Mouse (Mus musculus): Measurements from ENCODE around the gene Clrn3. TPM values are rescaled to one million over a fixed set of nuclear protein-coding genes. Genes with fewer than 3 reads are reported as not detected.

Clrn3 gene
- polyA plus RNA-seq, 1 experiment from 2014 or later: 24.6 TPM

DNA sequence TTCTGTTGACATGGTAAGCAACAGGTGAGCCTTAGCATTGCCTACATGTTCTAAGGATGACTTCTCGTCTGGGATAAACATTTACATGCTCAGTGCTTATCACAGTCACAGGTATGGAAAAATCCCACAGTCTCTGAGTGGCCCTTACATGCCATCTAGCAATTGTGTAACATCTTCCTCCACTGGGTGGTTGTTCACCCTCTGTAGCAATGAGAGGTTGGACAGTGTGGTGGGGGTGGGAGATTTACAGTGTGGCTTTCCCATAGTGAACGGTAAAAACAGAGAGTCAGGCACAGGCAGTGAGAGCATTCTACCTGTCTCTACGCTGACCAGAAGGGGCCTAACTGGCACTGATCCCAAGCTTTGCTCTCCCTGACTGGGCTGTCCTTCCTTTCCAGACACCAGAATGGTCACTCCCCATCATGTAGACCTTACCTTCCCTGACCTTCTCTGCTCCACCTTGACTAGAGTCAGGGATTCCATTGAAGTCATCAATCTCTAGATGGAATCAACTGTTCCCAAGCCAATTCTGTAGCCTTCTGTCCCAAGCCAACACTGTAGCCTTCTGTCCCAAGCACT is 1.8 kb downstream of the Clrn3 start:
- Histone ChIP-seq H3K27me3 (ENCODE audit: insufficient read depth, low read length) (no peaks in the 10 kb centered on the region), H3K27ac (no peak overlapping the region), H3K36me3 (ENCODE audit: insufficient read depth, low read length) (no peaks in the 10 kb centered on the region), H3K4me1 (replicated peaks; ENCODE audit: insufficient read depth, low read length) (0 out of 2 replicates have a peak, but pooled peaks cover 4% of the 10 kb centered on the region), H3K9me3 (replicated peaks; ENCODE audit: low read length) (no peaks in the 10 kb centered on the region), H3K4me3 (replicated peaks; ENCODE audit: low read depth, low read length) (no peak overlapping the region), H3K4me2 (ENCODE audit: low read length) (peak overlapping the region; percentile 11), H3K9ac (ENCODE audit: low read depth, low read length) (no peak overlapping the region)
- 53% methylated on average over 3 of the region's 3 CpGs for WGBS
- no peak for DNase-seq (ENCODE audit: low spot score)
- TF ChIP-seq CTCF (IDR thresholded peaks at IDR 0.05; ENCODE audit: low read depth): no peak
- ATAC-seq (replicated peaks; ENCODE audit: low FRiP score, low read depth): no peak

GRCm38 (mm10) chr7:135524424-135524967 is 4.0 kb downstream of the Clrn3 start:
- no peak overlapping the region for H3K9ac ChIP-seq (ENCODE audit: low read depth, low read length)
- DNase-seq (ENCODE audit: low spot score) (peak; percentile 63), ATAC-seq (replicated peaks; ENCODE audit: low FRiP score, low read depth) (peak; percentile 27)
- peak overlapping the region; percentile 31; the same call in 1 of the 2 replicates for H3K27ac ChIP-seq
- WGBS: 34% methylated on average over 6 of the region's 6 CpGs
- no peak overlapping the region for H3K4me3 ChIP-seq (replicated peaks; ENCODE audit: low read depth, low read length)
- H3K4me2 ChIP-seq (ENCODE audit: low read length): no peak overlapping the region
- H3K27me3 ChIP-seq (ENCODE audit: insufficient read depth, low read length): no peaks in the 10 kb centered on the region
- 0 out of 2 replicates have a peak, but pooled peaks cover 4% of the 10 kb centered on the region for H3K4me1 ChIP-seq (replicated peaks; ENCODE audit: insufficient read depth, low read length)
- no peaks in the 10 kb centered on the region for H3K36me3 ChIP-seq (ENCODE audit: insufficient read depth, low read length)
- no peak for TF ChIP-seq CTCF (IDR thresholded peaks at IDR 0.05; ENCODE audit: low read depth)
- H3K9me3 ChIP-seq (replicated peaks; ENCODE audit: low read length): no peaks in the 10 kb centered on the region

- DNase-seq (ENCODE audit: low spot score) (peak; percentile 54), ATAC-seq (replicated peaks; ENCODE audit: low FRiP score, low read depth) (no peak)
- no peaks in the 10 kb centered on the region for H3K9me3 ChIP-seq (replicated peaks; ENCODE audit: low read length)
- H3K4me1 ChIP-seq (replicated peaks; ENCODE audit: insufficient read depth, low read length): 0 out of 2 replicates have a peak, but pooled peaks cover 4% of the 10 kb centered on the region
- H3K4me3 ChIP-seq (replicated peaks; ENCODE audit: low read depth, low read length): no peak overlapping the region
- no peak overlapping the region for H3K9ac ChIP-seq (ENCODE audit: low read depth, low read length)
- H3K36me3 ChIP-seq (ENCODE audit: insufficient read depth, low read length): no peaks in the 10 kb centered on the region
- no peak for TF ChIP-seq CTCF (IDR thresholded peaks at IDR 0.05; ENCODE audit: low read depth)
- H3K4me2 ChIP-seq (ENCODE audit: low read length): no peak overlapping the region
- 0 out of 2 replicates have a peak overlapping the region, but pooled peaks have one; percentile 31 for H3K27ac ChIP-seq
- no peaks in the 10 kb centered on the region for H3K27me3 ChIP-seq (ENCODE audit: insufficient read depth, low read length)
- 12% methylated on average over 4 of the region's 4 CpGs for WGBS
Observed at GRCm38 (mm10) chr7:135523981-135524380, 4.5 kb downstream of the Clrn3 start.

DNA sequence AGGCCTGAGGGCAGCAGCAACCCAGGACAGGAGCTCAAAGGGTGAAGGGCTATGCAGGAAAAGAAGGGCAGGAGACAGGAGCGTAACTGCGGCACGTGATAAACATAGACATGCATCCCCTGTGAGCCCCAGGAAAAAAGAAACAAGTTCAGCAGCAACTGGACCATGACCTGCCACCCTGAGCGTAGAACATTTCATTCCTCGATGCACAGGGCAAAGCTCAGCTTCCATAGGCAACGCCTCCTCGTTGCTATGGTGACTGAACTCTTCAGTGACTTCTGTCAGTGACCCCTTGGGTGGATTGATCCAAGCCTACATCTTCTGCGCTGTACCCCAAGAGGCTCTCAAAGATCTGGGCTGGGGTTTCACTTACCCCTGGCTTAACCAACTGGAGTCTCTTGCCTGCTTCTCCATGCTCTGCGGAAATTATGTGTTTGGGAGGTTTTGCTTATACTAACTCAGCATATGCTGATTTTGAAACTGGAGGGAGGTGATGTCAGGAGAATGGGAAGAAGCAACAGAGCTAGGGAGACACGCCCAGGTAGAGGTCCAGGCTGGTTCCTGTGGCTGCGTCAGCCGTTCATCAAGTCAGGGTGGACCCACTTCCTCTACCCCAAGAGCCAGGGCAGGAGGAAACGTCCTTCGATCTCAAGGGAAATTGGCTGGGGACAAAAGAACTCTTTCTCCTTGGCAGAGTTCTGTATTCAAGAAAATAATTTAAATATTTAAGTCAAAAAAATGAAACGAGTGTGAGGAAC is 6.5 kb downstream of the Clrn3 start:
- H3K4me1 ChIP-seq (replicated peaks; ENCODE audit: insufficient read depth, low read length): 0 out of 2 replicates have a peak, but pooled peaks cover 4% of the 10 kb centered on the region
- ATAC-seq (replicated peaks; ENCODE audit: low FRiP score, low read depth): peak; percentile 93
- no peak overlapping the region for H3K4me3 ChIP-seq (replicated peaks; ENCODE audit: low read depth, low read length)
- peak; percentile 72 for DNase-seq (ENCODE audit: low spot score)
- 53% methylated on average over 15 of the region's 15 CpGs for WGBS
- H3K27me3 ChIP-seq (ENCODE audit: insufficient read depth, low read length): no peaks in the 10 kb centered on the region
- H3K9me3 ChIP-seq (replicated peaks; ENCODE audit: low read length): no peaks in the 10 kb centered on the region
- H3K9ac ChIP-seq (ENCODE audit: low read depth, low read length): no peak overlapping the region
- peak overlapping the region; percentile 61; the same call in 1 of the 2 replicates for H3K27ac ChIP-seq
- no peaks in the 10 kb centered on the region for H3K36me3 ChIP-seq (ENCODE audit: insufficient read depth, low read length)
- TF ChIP-seq CTCF (IDR thresholded peaks at IDR 0.05; ENCODE audit: low read depth): no peak
- H3K4me2 ChIP-seq (ENCODE audit: low read length): no peak overlapping the region

GRCm38 (mm10) chr7:135520241-135520640 is 8.2 kb downstream of the Clrn3 start:
- no peaks in the 10 kb centered on the region for H3K36me3 ChIP-seq (ENCODE audit: insufficient read depth, low read length)
- H3K9ac ChIP-seq (ENCODE audit: low read depth, low read length): no peak overlapping the region
- H3K27me3 ChIP-seq (ENCODE audit: insufficient read depth, low read length): no peaks in the 10 kb centered on the region
- 0 out of 2 replicates have a peak, but pooled peaks cover 4% of the 10 kb centered on the region for H3K4me1 ChIP-seq (replicated peaks; ENCODE audit: insufficient read depth, low read length)
- TF ChIP-seq CTCF (IDR thresholded peaks at IDR 0.05; ENCODE audit: low read depth): no peak
- ATAC-seq (replicated peaks; ENCODE audit: low FRiP score, low read depth) (no peak), DNase-seq (ENCODE audit: low spot score) (no peak)
- no peak overlapping the region for H3K4me3 ChIP-seq (replicated peaks; ENCODE audit: low read depth, low read length)
- no peaks in the 10 kb centered on the region for H3K9me3 ChIP-seq (replicated peaks; ENCODE audit: low read length)
- H3K27ac ChIP-seq: no peak overlapping the region
- 59% methylated on average over 5 of the region's 5 CpGs for WGBS
- no peak overlapping the region for H3K4me2 ChIP-seq (ENCODE audit: low read length)

GRCm38 (mm10) chr7:135517191-135517590 is 11.3 kb downstream of the Clrn3 start:
- no peaks in the 10 kb centered on the region for H3K4me1 ChIP-seq (replicated peaks; ENCODE audit: insufficient read depth, low read length)
- no peak for TF ChIP-seq CTCF (IDR thresholded peaks at IDR 0.05; ENCODE audit: low read depth)
- no peaks in the 10 kb centered on the region for H3K9me3 ChIP-seq (replicated peaks; ENCODE audit: low read length)
- no peak overlapping the region for H3K4me3 ChIP-seq (replicated peaks; ENCODE audit: low read depth, low read length)
- DNase-seq (ENCODE audit: low spot score) (no peak), ATAC-seq (replicated peaks; ENCODE audit: low FRiP score, low read depth) (no peak)
- no peaks in the 10 kb centered on the region for H3K27me3 ChIP-seq (ENCODE audit: insufficient read depth, low read length)
- H3K9ac ChIP-seq (ENCODE audit: low read depth, low read length): no peak overlapping the region
- WGBS: 46% methylated on average over 4 of the region's 4 CpGs
- H3K4me2 ChIP-seq (ENCODE audit: low read length): no peak overlapping the region
- no peak overlapping the region for H3K27ac ChIP-seq
- H3K36me3 ChIP-seq (ENCODE audit: insufficient read depth, low read length): no peaks in the 10 kb centered on the region
